Mouse (Mus musculus) liver, embryonic 16.5 days (tissue): ENCODE data around the gene Smg6. TPM values are rescaled to one million over a fixed set of nuclear protein-coding genes. Genes with fewer than 3 reads are reported as not detected.

Experiments
- ATAC-seq: fragments of 200-750 bp; cut with Nextera tagmentation; 2 replicates; pipeline ENCODE4 v1.8.0; 2017; ENCODE audit warnings: low read depth, mild to moderate bottlenecking, moderate number of reproducible peaks, moderate library complexity
- H3K27ac ChIP-seq: fragments of 300-500 bp; sonication (generic); 2 replicates; pipeline ENCODE4 v1.5.1; 2014; ENCODE audit warnings: mild to moderate bottlenecking, low read length
- H3K27me3 ChIP-seq: fragments of 300-500 bp; sonication (generic); 2 replicates; pipeline ENCODE4 v1.6.1; 2014; ENCODE audit warnings: low read depth, low read length, mixed read lengths; ENCODE audit not compliant: control insufficient read depth, insufficient read depth
- H3K36me3 ChIP-seq: fragments of 300-500 bp; sonication (generic); 2 replicates; pipeline ENCODE4 v1.6.1; 2014; ENCODE audit warnings: mild to moderate bottlenecking; ENCODE audit not compliant: control insufficient read depth, insufficient read depth
- H3K4me1 ChIP-seq: fragments of 300-500 bp; sonication (generic); 2 replicates; pipeline ENCODE4 v1.6.1; 2014; ENCODE audit warnings: low read depth, low read length, mixed read lengths; ENCODE audit not compliant: control insufficient read depth
- H3K4me2 ChIP-seq: fragments of 300-500 bp; sonication (generic); 2 replicates; pipeline ENCODE4 v1.6.1; 2014; ENCODE audit warnings: low read depth, low read length, mixed read lengths
- H3K4me3 ChIP-seq: fragments of 300-500 bp; sonication (generic); 2 replicates; pipeline ENCODE4 v1.5.1; 2014; ENCODE audit warnings: low read depth, mild to moderate bottlenecking, low read length
- H3K9ac ChIP-seq: fragments of 300-500 bp; sonication (generic); 2 replicates; pipeline ENCODE4 v1.6.1; 2014; ENCODE audit warnings: low read depth, low read length
- H3K9me3 ChIP-seq: fragments of 300-500 bp; sonication (generic); replicated peaks from 2 replicates; pipeline ENCODE4 v1.6.1; 2016; ENCODE audit warnings: low read length; ENCODE audit not compliant: control insufficient read depth
- WGBS: fragments of 180-500 bp; shearing (Covaris S2); extraction: QIAGEN DNeasy Blood & Tissue Kit; methylation state at CpG from one replicate; pipeline ENCODE4 v1.1.7; 2014; ENCODE audit not compliant: insufficient replicate concordance; 5-methylcytosine and 5-hydroxymethylcytosine counted together
- polyA plus RNA-seq: library from polyadenylated mRNA; unstranded; fragments of >200 nt; fragmentation: Nextera tagmentation; extraction: Ambion mirVana; gene quantifications from 2 replicates; pipeline ENCODE4 v1.2.1, GENCODE M21; 2015

Smg6 gene
- polyA plus RNA-seq, 1 experiment from 2014 or later, result 5.5 TPM

GRCm38 (mm10) chr11:75045822-75046221, 120.2 kb downstream of the Smg6 start:
- Histone ChIP-seq H3K27ac (no peak overlapping the region), H3K4me2 (no peak overlapping the region), H3K9ac (no peak overlapping the region), H3K27me3 (no peaks in the 10 kb centered on the region), H3K4me3 (no peak overlapping the region), H3K36me3 (no peaks in the 10 kb centered on the region; the same call in 1 of the 2 replicates), H3K4me1 (no peaks in the 10 kb centered on the region; the same call in 1 of the 2 replicates), H3K9me3 (no peaks in the 10 kb centered on the region)
- 82% methylated on average over 4 of the region's 4 CpGs for WGBS
- no peak for ATAC-seq

GRCm38 (mm10) chr11:75046638-75047037, 121.0 kb downstream of the Smg6 start:
- no peak for ATAC-seq
- H3K9me3 ChIP-seq, result no peaks in the 10 kb centered on the region
- WGBS, result 74% methylated on average over 3 of the region's 3 CpGs
- H3K4me1 ChIP-seq, result peaks cover 1% of the 10 kb centered on the region
- H3K4me2 ChIP-seq, result no peak overlapping the region
- H3K9ac ChIP-seq, result no peak overlapping the region
- H3K36me3 ChIP-seq, result no peaks in the 10 kb centered on the region; the same call in 1 of the 2 replicates
- no peak overlapping the region for H3K4me3 ChIP-seq
- H3K27ac ChIP-seq, result no peak overlapping the region
- H3K27me3 ChIP-seq, result no peaks in the 10 kb centered on the region

DNA sequence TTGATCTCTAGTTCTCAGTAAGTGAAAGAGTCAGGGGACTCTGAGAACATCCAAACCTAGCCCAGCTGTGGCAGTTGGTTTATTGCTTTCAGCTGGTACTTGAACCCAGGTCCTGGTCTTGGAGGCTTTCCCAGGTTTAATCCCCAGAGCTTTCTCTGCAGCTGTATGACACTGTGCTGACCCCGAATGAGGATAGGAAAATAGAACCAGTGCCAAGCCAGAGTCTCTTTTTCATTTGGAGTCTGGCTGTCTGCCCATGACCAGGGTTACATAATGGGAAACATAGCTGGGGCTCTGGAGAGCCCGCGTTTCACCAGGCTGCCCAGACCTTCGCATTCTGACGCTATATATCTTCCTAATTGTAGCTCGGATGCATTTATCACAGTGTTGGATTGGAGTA, 121.4 kb downstream of the Smg6 start:
- Histone ChIP-seq H3K4me1 (peaks cover 5% of the 10 kb centered on the region), H3K4me3 (no peak overlapping the region)
- peak; percentile 38; the same call in 1 of the 2 replicates for ATAC-seq

DNA sequence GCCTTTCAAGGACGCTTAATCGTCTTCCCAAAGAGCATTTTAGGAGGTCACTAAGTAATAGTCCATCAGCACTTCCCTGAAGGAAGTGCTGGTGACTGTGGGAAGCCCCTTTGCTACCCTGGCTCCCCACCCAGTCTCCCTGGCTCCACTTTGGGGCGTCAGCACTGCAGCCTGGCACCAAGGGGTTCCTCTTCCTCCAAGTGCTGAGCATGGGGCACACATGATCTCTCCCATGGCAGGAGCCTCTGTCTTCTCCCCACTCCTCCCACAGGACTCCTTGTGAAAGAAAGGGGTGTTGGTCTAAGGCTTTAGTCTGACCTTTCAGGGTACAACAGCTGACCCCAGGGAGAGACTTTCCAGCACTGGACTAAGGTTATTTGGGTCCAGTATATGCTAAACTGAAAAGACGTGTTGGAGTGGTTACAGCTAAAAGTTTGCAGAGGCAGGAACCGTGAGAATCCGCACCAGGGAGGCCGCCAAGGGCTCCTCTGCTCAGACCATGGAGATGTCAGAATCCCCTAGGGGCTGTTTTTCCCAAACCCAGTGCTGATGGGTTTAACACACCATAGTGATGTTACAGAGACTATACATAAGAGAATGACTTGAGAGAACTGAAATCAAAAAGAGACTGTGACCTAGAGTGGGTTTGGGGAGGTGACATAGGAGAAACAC, 122.2 kb downstream of the Smg6 start:
- Histone ChIP-seq H3K9me3 (no peaks in the 10 kb centered on the region), H3K4me1 (peaks cover 8% of the 10 kb centered on the region), H3K27ac (peak overlapping the region; percentile 20), H3K4me2 (no peak overlapping the region), H3K4me3 (no peak overlapping the region), H3K27me3 (no peaks in the 10 kb centered on the region), H3K9ac (no peak overlapping the region), H3K36me3 (no peaks in the 10 kb centered on the region; the same call in 1 of the 2 replicates)
- 76% methylated on average over 7 of the region's 7 CpGs for WGBS
- ATAC-seq, result peak; percentile 40; the same call in 1 of the 2 replicates

More for the DNA sequence above, 121.4 kb downstream of the Smg6 start:
- Histone ChIP-seq H3K9ac (no peak overlapping the region), H3K36me3 (no peaks in the 10 kb centered on the region; the same call in 1 of the 2 replicates), H3K4me2 (no peak overlapping the region), H3K27me3 (no peaks in the 10 kb centered on the region), H3K9me3 (no peaks in the 10 kb centered on the region), H3K27ac (no peak overlapping the region)
- 75% methylated on average over 6 of the region's 6 CpGs for WGBS

GRCm38 (mm10) chr11:75049146-75049545, 123.5 kb downstream of the Smg6 start:
- H3K4me3 ChIP-seq, result no peak overlapping the region
- H3K27me3 ChIP-seq, result no peaks in the 10 kb centered on the region
- ATAC-seq, result no peak
- 36% methylated on average over 2 of the region's 2 CpGs for WGBS
- H3K36me3 ChIP-seq, result no peaks in the 10 kb centered on the region; the same call in 1 of the 2 replicates
- peaks cover 8% of the 10 kb centered on the region for H3K4me1 ChIP-seq
- H3K27ac ChIP-seq, result no peak overlapping the region
- H3K4me2 ChIP-seq, result no peak overlapping the region
- no peaks in the 10 kb centered on the region for H3K9me3 ChIP-seq
- no peak overlapping the region for H3K9ac ChIP-seq

- no peak overlapping the region for H3K9ac ChIP-seq
- no peak overlapping the region for H3K27ac ChIP-seq
- WGBS, result 61% methylated on average over 2 of the region's 2 CpGs
- ATAC-seq, result 0 out of 2 replicates have a peak, but pooled peaks have one; percentile 5
- H3K4me2 ChIP-seq, result no peak overlapping the region
- H3K9me3 ChIP-seq, result no peaks in the 10 kb centered on the region
- no peaks in the 10 kb centered on the region; the same call in 1 of the 2 replicates for H3K36me3 ChIP-seq
- H3K4me3 ChIP-seq, result no peak overlapping the region
- H3K4me1 ChIP-seq, result peaks cover 8% of the 10 kb centered on the region
- no peaks in the 10 kb centered on the region for H3K27me3 ChIP-seq
Measured at GRCm38 (mm10) chr11:75049807-75050206, 124.2 kb downstream of the Smg6 start.

DNA sequence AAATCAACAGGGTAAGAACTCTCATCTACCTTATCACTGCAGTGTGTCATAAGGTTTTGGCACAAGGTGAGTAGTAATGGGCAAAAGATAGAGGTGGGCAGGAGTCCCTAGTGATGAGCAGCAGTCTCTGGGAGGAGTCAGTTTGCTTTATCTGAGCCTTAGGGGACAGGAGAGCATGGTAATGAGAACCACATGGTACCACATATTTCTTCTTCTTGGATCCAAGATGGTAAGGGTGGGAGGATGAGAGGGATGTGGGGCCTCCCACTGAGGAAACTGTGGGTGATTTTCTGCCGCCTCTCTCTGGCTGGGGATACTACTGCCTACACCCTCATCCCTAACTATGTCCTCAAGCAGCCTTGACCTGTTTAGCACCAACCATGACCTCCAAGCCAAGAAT, 125.6 kb downstream of the Smg6 start:
- Histone ChIP-seq H3K9ac (no peak overlapping the region), H3K36me3 (no peaks in the 10 kb centered on the region; the same call in 1 of the 2 replicates), H3K4me1 (peaks cover 8% of the 10 kb centered on the region), H3K27me3 (no peaks in the 10 kb centered on the region), H3K4me2 (no peak overlapping the region), H3K4me3 (no peak overlapping the region), H3K9me3 (no peaks in the 10 kb centered on the region), H3K27ac (no peak overlapping the region)
- 38% methylated on average over 1 of the region's 1 CpGs for WGBS
- no peak for ATAC-seq

GRCm38 (mm10) chr11:75051712-75052550, 126.3 kb downstream of the Smg6 start:
- Histone ChIP-seq H3K27ac (peak overlapping the region; percentile 37; the same call in 1 of the 2 replicates), H3K4me1 (peaks cover 8% of the 10 kb centered on the region), H3K36me3 (no peaks in the 10 kb centered on the region; the same call in 1 of the 2 replicates), H3K4me2 (no peak overlapping the region), H3K4me3 (no peak overlapping the region), H3K9ac (no peak overlapping the region), H3K27me3 (no peaks in the 10 kb centered on the region), H3K9me3 (no peaks in the 10 kb centered on the region)
- WGBS, result 46% methylated on average over 13 of the region's 13 CpGs
- ATAC-seq, result peak; percentile 58

DNA sequence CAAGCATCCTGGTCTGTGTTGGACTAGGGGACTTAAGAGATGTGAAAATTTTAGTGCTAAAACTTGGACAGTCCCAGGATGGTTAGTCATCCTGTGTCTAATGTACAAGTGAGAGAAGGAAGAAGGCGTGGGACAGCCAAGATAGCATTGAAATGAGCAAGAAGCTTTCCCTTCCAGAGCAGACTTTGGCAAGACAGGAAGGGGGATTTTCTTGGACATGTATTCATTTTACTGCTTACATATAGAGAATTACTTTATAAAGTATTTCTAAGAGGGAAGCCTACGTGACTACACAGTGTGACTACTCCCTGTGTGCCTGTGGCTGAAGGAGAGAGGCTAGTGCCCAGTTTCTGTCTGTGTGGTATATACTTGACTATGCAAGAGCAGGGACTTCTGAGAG, 127.4 kb downstream of the Smg6 start:
- Histone ChIP-seq H3K27me3 (no peaks in the 10 kb centered on the region), H3K4me1 (peaks cover 8% of the 10 kb centered on the region), H3K4me3 (no peak overlapping the region), H3K4me2 (no peak overlapping the region), H3K36me3 (no peaks in the 10 kb centered on the region), H3K9me3 (no peaks in the 10 kb centered on the region), H3K27ac (no peak overlapping the region), H3K9ac (no peak overlapping the region)
- ATAC-seq, result no peak
- 60% methylated on average over 2 of the region's 2 CpGs for WGBS
